Mouse (Mus musculus) liver, embryonic 14.5 days (tissue): ENCODE measurements at regions not wholly inside any gene's neighbourhood (a gene's known extent, or its start where the extent isn't known, plus 50 kb on each side); places are given as distances from the start of the nearest gene placed in this dataset.

Source experiments
- CTCF ChIP-seq: IDR thresholded peaks from 2 replicates; pipeline ENCODE4 v1.5.1; 2016; ENCODE audit warnings: antibody characterized with exemption, low read depth, control low read depth
- EP300 ChIP-seq: IDR thresholded peaks from 2 replicates; pipeline ENCODE4 v1.6.1; 2016; ENCODE audit warnings: antibody characterized with exemption, low read depth

GRCm38 (mm10) chr13:4772324-4772723 is 163.3 kb upstream of the Akr1e1 start:
- no peak for TF ChIP-seq CTCF
- TF ChIP-seq EP300: no peak
